Mouse (Mus musculus): ENCODE results near the gene Dock9. TPM values are rescaled to one million over a fixed set of nuclear protein-coding genes. Genes with fewer than 3 reads are reported as not detected.

Dock9 gene
- 1.1 and 1.4 TPM in 2 replicates for polyA plus RNA-seq (2012; ENCODE audit: insufficient read depth, insufficient read length, missing spikeins)

GRCm38 (mm10) chr14:121797457-121798410, at the start of gene Dock9:
Gene Dock9 (minus strand): TSS chr14:121797837.
- TF ChIP-seq CTCF (IDR thresholded peaks at IDR 0.05; ENCODE audit: low read depth, low read length) (no peak), POLR2A (IDR thresholded peaks at IDR 0.05; ENCODE audit: borderline replicate concordance, low read depth, low read length) (peak; percentile 66; the same call in 1 of the 2 replicates)
- H3K4me3 ChIP-seq (ENCODE audit: insufficient read depth, low read length) = peak within 1 kb of the TSS; percentile 66

GRCm38 (mm10) chr14:121844486-121844885, 46.8 kb upstream of the Dock9 start:
- H3K4me3 ChIP-seq (ENCODE audit: insufficient read depth, low read length) = no peak overlapping the region
- no peak overlapping the region for H3K27ac ChIP-seq (ENCODE audit: insufficient read depth, low read depth, low read length)
- TF ChIP-seq CTCF (IDR thresholded peaks at IDR 0.05; ENCODE audit: low read depth, low read length) (no peak), POLR2A (IDR thresholded peaks at IDR 0.05; ENCODE audit: borderline replicate concordance, low read depth, low read length) (no peak)
- no peaks in the 10 kb centered on the region for H3K4me1 ChIP-seq (ENCODE audit: control insufficient read depth, insufficient read depth, low read length)

More at GRCm38 (mm10) chr14:121797457-121798410, at the start of gene Dock9:
- Histone ChIP-seq H3K27ac (ENCODE audit: insufficient read depth, low read depth, low read length) (peak within 1 kb of the TSS; percentile 44), H3K4me1 (ENCODE audit: control insufficient read depth, insufficient read depth, low read length) (no peaks in the 10 kb centered on the region)

DNA sequence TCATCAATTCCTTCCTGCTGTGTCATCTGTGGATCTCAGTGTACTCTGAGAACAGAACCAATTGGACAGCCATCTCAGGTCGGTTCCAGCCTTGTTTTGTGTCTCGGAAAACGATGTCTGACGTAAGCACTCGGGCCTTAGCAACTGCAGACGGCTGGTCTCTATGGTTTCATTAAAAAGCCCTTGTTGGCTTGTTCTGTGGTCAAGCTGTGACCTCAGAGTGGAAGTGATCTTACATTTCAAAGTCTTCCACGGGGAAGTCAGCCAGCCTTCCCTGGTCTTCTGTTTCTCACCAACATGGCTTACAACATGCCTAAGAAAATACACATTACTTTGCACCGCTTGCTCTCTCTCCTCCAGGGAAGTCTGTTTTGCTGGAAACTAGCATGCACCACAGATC, 42.6 kb upstream of the Dock9 start:
- Histone ChIP-seq H3K4me3 (ENCODE audit: insufficient read depth, low read length) (no peak overlapping the region), H3K4me1 (ENCODE audit: control insufficient read depth, insufficient read depth, low read length) (no peaks in the 10 kb centered on the region), H3K27ac (ENCODE audit: insufficient read depth, low read depth, low read length) (no peak overlapping the region)
- TF ChIP-seq CTCF (IDR thresholded peaks at IDR 0.05; ENCODE audit: low read depth, low read length) (no peak), POLR2A (IDR thresholded peaks at IDR 0.05; ENCODE audit: borderline replicate concordance, low read depth, low read length) (no peak)

GRCm38 (mm10) chr14:121838161-121838560, 40.5 kb upstream of the Dock9 start:
- Histone ChIP-seq H3K27ac (ENCODE audit: insufficient read depth, low read depth, low read length) (no peak overlapping the region), H3K4me1 (ENCODE audit: control insufficient read depth, insufficient read depth, low read length) (no peaks in the 10 kb centered on the region), H3K4me3 (ENCODE audit: insufficient read depth, low read length) (no peak overlapping the region)
- no peak for TF ChIP-seq POLR2A (IDR thresholded peaks at IDR 0.05; ENCODE audit: borderline replicate concordance, low read depth, low read length)
- no peak for TF ChIP-seq CTCF (IDR thresholded peaks at IDR 0.05; ENCODE audit: low read depth, low read length)

GRCm38 (mm10) chr14:121833001-121833520, 35.4 kb upstream of the Dock9 start:
- no peak overlapping the region for H3K27ac ChIP-seq (ENCODE audit: insufficient read depth, low read depth, low read length)
- H3K4me3 ChIP-seq (ENCODE audit: insufficient read depth, low read length) = no peak overlapping the region
- no peaks in the 10 kb centered on the region for H3K4me1 ChIP-seq (ENCODE audit: control insufficient read depth, insufficient read depth, low read length)
- TF ChIP-seq POLR2A (IDR thresholded peaks at IDR 0.05; ENCODE audit: borderline replicate concordance, low read depth, low read length) = no peak
- no peak for TF ChIP-seq CTCF (IDR thresholded peaks at IDR 0.05; ENCODE audit: low read depth, low read length)

GRCm38 (mm10) chr14:121829816-121830442, 32.3 kb upstream of the Dock9 start:
- Histone ChIP-seq H3K27ac (ENCODE audit: insufficient read depth, low read depth, low read length) (no peak overlapping the region), H3K4me1 (ENCODE audit: control insufficient read depth, insufficient read depth, low read length) (0 out of 2 replicates have a peak, but pooled peaks cover 4% of the 10 kb centered on the region), H3K4me3 (ENCODE audit: insufficient read depth, low read length) (no peak overlapping the region)
- TF ChIP-seq CTCF (IDR thresholded peaks at IDR 0.05; ENCODE audit: low read depth, low read length) = no peak
- no peak for TF ChIP-seq POLR2A (IDR thresholded peaks at IDR 0.05; ENCODE audit: borderline replicate concordance, low read depth, low read length)

DNA sequence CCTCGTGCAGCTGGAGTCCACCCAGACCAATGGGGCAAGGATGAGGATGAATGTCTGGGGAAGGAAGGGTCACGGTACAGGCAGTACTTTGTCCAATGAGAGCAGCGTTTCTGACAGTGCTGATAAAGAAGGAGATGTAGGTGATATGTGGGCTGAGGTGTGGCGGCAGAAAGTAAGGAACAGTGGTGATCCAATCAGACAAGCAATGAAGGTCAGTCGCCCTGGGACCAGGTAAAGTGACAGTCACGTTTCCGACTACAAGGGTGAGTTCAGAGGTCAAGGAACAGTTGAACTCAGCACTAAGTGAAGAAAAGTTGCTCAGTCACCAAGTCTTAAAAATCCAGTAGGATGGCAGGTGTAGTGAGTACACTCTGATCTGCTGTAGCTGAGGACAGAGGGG, 29.5 kb upstream of the Dock9 start:
- Histone ChIP-seq H3K27ac (ENCODE audit: insufficient read depth, low read depth, low read length) (no peak overlapping the region), H3K4me3 (ENCODE audit: insufficient read depth, low read length) (no peak overlapping the region), H3K4me1 (ENCODE audit: control insufficient read depth, insufficient read depth, low read length) (0 out of 2 replicates have a peak, but pooled peaks cover 6% of the 10 kb centered on the region)
- no peak for TF ChIP-seq POLR2A (IDR thresholded peaks at IDR 0.05; ENCODE audit: borderline replicate concordance, low read depth, low read length)
- TF ChIP-seq CTCF (IDR thresholded peaks at IDR 0.05; ENCODE audit: low read depth, low read length) = no peak

DNA sequence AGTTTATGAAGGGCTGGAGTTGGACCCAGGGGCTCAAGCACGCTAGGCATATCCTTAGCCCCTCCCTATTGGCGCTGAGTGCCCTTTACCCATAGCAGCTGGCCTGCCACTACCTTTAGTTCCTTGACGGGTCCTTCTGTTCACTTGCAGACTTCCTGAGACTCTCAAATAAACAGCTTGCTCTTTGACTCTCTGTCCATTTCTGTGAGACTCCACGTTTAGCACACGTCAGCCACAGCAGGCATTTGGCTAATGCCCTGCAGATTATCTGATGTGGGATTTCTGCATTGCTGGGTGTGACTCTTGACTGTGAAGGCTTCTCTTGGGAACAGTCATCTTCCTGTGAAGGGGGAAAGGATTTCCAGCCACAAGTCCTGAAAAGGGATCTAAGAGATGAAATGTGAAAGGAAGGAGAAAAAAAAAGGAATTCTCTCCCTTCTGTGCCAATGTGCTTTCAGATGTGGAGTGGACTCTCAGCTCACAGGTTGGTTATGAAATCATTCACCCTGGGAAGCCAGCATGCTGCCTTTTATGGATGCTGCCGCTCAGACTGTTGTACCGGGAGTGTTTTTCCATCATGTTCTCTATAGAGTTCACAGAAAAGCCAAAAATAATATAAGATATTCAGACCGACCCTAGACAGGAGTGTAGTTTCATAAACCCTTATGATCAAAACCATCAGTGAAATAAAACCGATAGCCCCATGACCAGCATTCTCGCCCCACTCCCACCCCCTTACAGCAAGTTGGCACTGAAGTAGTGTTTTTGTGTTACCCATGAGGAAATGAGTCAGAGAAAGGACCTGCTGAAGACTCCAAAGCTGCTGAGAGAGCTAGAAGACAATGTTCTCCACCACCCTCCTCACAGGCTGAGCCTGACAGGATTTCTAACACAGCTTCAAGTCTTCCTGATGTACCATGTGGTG, 28.1 kb upstream of the Dock9 start:
- TF ChIP-seq POLR2A (IDR thresholded peaks at IDR 0.05; ENCODE audit: borderline replicate concordance, low read depth, low read length) (no peak), CTCF (IDR thresholded peaks at IDR 0.05; ENCODE audit: low read depth, low read length) (no peak)
- H3K27ac ChIP-seq (ENCODE audit: insufficient read depth, low read depth, low read length) = no peak overlapping the region
- 0 out of 2 replicates have a peak, but pooled peaks cover 6% of the 10 kb centered on the region for H3K4me1 ChIP-seq (ENCODE audit: control insufficient read depth, insufficient read depth, low read length)
- H3K4me3 ChIP-seq (ENCODE audit: insufficient read depth, low read length) = no peak overlapping the region
